Mouse (Mus musculus): ENCODE data around the gene Snx15. TPM values are rescaled to one million over a fixed set of nuclear protein-coding genes. Genes with fewer than 3 reads are reported as not detected.

The Snx15 gene
- polyA plus RNA-seq, 1 experiment from 2014 or later, result 30.9 TPM

- no peak overlapping the region for H3K27ac ChIP-seq (ENCODE audit: low read depth, low read length)
- 95% methylated on average over 13 of the region's 13 CpGs for WGBS
- H3K4me1 ChIP-seq (replicated peaks; ENCODE audit: control insufficient read depth, insufficient read depth, low read length), result peaks cover 7% of the 10 kb centered on the region; the same call in 1 of the 2 replicates
Measured at GRCm38 (mm10) chr19:6088841-6089240, 39.3 kb downstream of the Snx15 start.

GRCm38 (mm10) chr19:6085417-6085879 is 42.7 kb downstream of the Snx15 start:
- under 1% methylated on average over 17 of the region's 17 CpGs for WGBS
- peaks cover 8% of the 10 kb centered on the region; the same call in 1 of the 2 replicates for H3K4me1 ChIP-seq (replicated peaks; ENCODE audit: control insufficient read depth, insufficient read depth, low read length)
- peak overlapping the region; percentile 93 for H3K4me2 ChIP-seq (ENCODE audit: low read depth, low read length, severe bottlenecking)
- H3K27ac ChIP-seq (ENCODE audit: low read depth, low read length), result peak overlapping the region; percentile 51; the same call in 1 of the 2 replicates
- H3K4me3 ChIP-seq (ENCODE audit: low read depth, low read length), result peak overlapping the region; percentile 83
- ATAC-seq (replicated peaks; ENCODE audit: low FRiP score), result peak; percentile 74
- no peaks in the 10 kb centered on the region for H3K9me3 ChIP-seq (ENCODE audit: control insufficient read depth, low read length)
- peak; percentile 82 for DNase-seq (ENCODE audit: low spot score)
- H3K9ac ChIP-seq (ENCODE audit: low read length), result peak overlapping the region; percentile 59
- H3K36me3 ChIP-seq (ENCODE audit: control insufficient read depth, insufficient read depth, low read length), result no peaks in the 10 kb centered on the region; the same call in 1 of the 2 replicates
- H3K27me3 ChIP-seq (ENCODE audit: control insufficient read depth, insufficient read depth, low read length), result no peaks in the 10 kb centered on the region

More at GRCm38 (mm10) chr19:6088841-6089240, 39.3 kb downstream of the Snx15 start:
- Histone ChIP-seq H3K4me2 (ENCODE audit: low read depth, low read length, severe bottlenecking) (no peak overlapping the region), H3K9me3 (ENCODE audit: control insufficient read depth, low read length) (no peaks in the 10 kb centered on the region), H3K9ac (ENCODE audit: low read length) (no peak overlapping the region), H3K36me3 (ENCODE audit: control insufficient read depth, insufficient read depth, low read length) (peaks cover 9% of the 10 kb centered on the region), H3K4me3 (ENCODE audit: low read depth, low read length) (no peak overlapping the region), H3K27me3 (ENCODE audit: control insufficient read depth, insufficient read depth, low read length) (no peaks in the 10 kb centered on the region)
- DNase-seq (ENCODE audit: low spot score) (no peak), ATAC-seq (replicated peaks; ENCODE audit: low FRiP score) (no peak)

GRCm38 (mm10) chr19:6084478-6085248 is 43.4 kb downstream of the Snx15 start, which contains the start of the genes Zfpl1 and Cdca5:
Gene Zfpl1 (minus strand): TSS chr19:6084956.
Gene Cdca5 (plus strand): TSS chr19:6084983.
- Histone ChIP-seq H3K36me3 (ENCODE audit: control insufficient read depth, insufficient read depth, low read length) (no peaks in the 10 kb centered on the region; the same call in 1 of the 2 replicates), H3K27me3 (ENCODE audit: control insufficient read depth, insufficient read depth, low read length) (no peaks in the 10 kb centered on the region), H3K4me1 (replicated peaks; ENCODE audit: control insufficient read depth, insufficient read depth, low read length) (peaks cover 8% of the 10 kb centered on the region; the same call in 1 of the 2 replicates), H3K9ac (ENCODE audit: low read length) (peak within 1 kb of the TSS; percentile 61), H3K27ac (ENCODE audit: low read depth, low read length) (peak within 1 kb of the TSS; percentile 51; the same call in 1 of the 2 replicates), H3K4me2 (ENCODE audit: low read depth, low read length, severe bottlenecking) (peak within 1 kb of the TSS; percentile 93), H3K9me3 (ENCODE audit: control insufficient read depth, low read length) (no peaks in the 10 kb centered on the region), H3K4me3 (ENCODE audit: low read depth, low read length) (peak within 1 kb of the TSS; percentile 83)
- under 1% methylated on average over 58 of the region's 58 CpGs for WGBS
- ATAC-seq (replicated peaks; ENCODE audit: low FRiP score) (peak; percentile 87), DNase-seq (ENCODE audit: low spot score) (peak; percentile 98)

- Histone ChIP-seq H3K4me1 (replicated peaks; ENCODE audit: control insufficient read depth, insufficient read depth, low read length) (peaks cover 8% of the 10 kb centered on the region; the same call in 1 of the 2 replicates), H3K4me3 (ENCODE audit: low read depth, low read length) (no peak within 1 kb of the TSS), H3K9me3 (ENCODE audit: control insufficient read depth, low read length) (no peaks in the 10 kb centered on the region), H3K4me2 (ENCODE audit: low read depth, low read length, severe bottlenecking) (no peak within 1 kb of the TSS), H3K27me3 (ENCODE audit: control insufficient read depth, insufficient read depth, low read length) (no peaks in the 10 kb centered on the region), H3K9ac (ENCODE audit: low read length) (no peak within 1 kb of the TSS), H3K36me3 (ENCODE audit: control insufficient read depth, insufficient read depth, low read length) (no peaks in the 10 kb centered on the region; the same call in 1 of the 2 replicates), H3K27ac (ENCODE audit: low read depth, low read length) (no peak within 1 kb of the TSS)
- 96% methylated on average over 9 of the region's 9 CpGs for WGBS
- DNase-seq (ENCODE audit: low spot score) (no peak), ATAC-seq (replicated peaks; ENCODE audit: low FRiP score) (no peak)
Measured at GRCm38 (mm10) chr19:6082156-6082555, 45.9 kb downstream of the Snx15 start, which contains the start of gene Gm28374. Gene Gm28374 (minus strand): TSS chr19:6082256.

GRCm38 (mm10) chr19:6079983-6080480 is 48.1 kb downstream of the Snx15 start, which contains the start of gene Tmem262:
Gene Tmem262 (plus strand): TSS chr19:6080033.
- Histone ChIP-seq H3K9ac (ENCODE audit: low read length) (no peak within 1 kb of the TSS), H3K27me3 (ENCODE audit: control insufficient read depth, insufficient read depth, low read length) (no peaks in the 10 kb centered on the region), H3K4me3 (ENCODE audit: low read depth, low read length) (no peak within 1 kb of the TSS), H3K27ac (ENCODE audit: low read depth, low read length) (no peak within 1 kb of the TSS), H3K4me2 (ENCODE audit: low read depth, low read length, severe bottlenecking) (no peak within 1 kb of the TSS), H3K4me1 (replicated peaks; ENCODE audit: control insufficient read depth, insufficient read depth, low read length) (peaks cover 11% of the 10 kb centered on the region), H3K9me3 (ENCODE audit: control insufficient read depth, low read length) (no peaks in the 10 kb centered on the region), H3K36me3 (ENCODE audit: control insufficient read depth, insufficient read depth, low read length) (no peaks in the 10 kb centered on the region; the same call in 1 of the 2 replicates)
- 94% methylated on average over 12 of the region's 12 CpGs for WGBS
- DNase-seq (ENCODE audit: low spot score) (no peak), ATAC-seq (replicated peaks; ENCODE audit: low FRiP score) (no peak)

- peak; percentile 89 for ATAC-seq (replicated peaks; ENCODE audit: low FRiP score)
- WGBS, result under 1% methylated on average over 33 of the region's 33 CpGs
- Histone ChIP-seq H3K27ac (ENCODE audit: low read depth, low read length) (peak within 1 kb of the TSS; percentile 69), H3K9ac (ENCODE audit: low read length) (peak within 1 kb of the TSS; percentile 86), H3K4me3 (ENCODE audit: low read depth, low read length) (peak within 1 kb of the TSS; percentile 76), H3K9me3 (ENCODE audit: control insufficient read depth, low read length) (no peaks in the 10 kb centered on the region), H3K4me2 (ENCODE audit: low read depth, low read length, severe bottlenecking) (peak within 1 kb of the TSS; percentile 90), H3K4me1 (replicated peaks; ENCODE audit: control insufficient read depth, insufficient read depth, low read length) (peaks cover 5% of the 10 kb centered on the region), H3K36me3 (ENCODE audit: control insufficient read depth, insufficient read depth, low read length) (no peaks in the 10 kb centered on the region; the same call in 1 of the 2 replicates), H3K27me3 (ENCODE audit: control insufficient read depth, insufficient read depth, low read length) (no peaks in the 10 kb centered on the region)
- DNase-seq (ENCODE audit: low spot score), result peak; percentile 88
Measured at GRCm38 (mm10) chr19:6076564-6077393, 51.3 kb downstream of the Snx15 start, which contains the start of gene Vps51. Gene Vps51 (minus strand): TSS chr19:6077231.

- Histone ChIP-seq H3K4me3 (ENCODE audit: low read depth, low read length) (no peak overlapping the region), H3K4me2 (ENCODE audit: low read depth, low read length, severe bottlenecking) (no peak overlapping the region), H3K4me1 (replicated peaks; ENCODE audit: control insufficient read depth, insufficient read depth, low read length) (peaks cover 5% of the 10 kb centered on the region), H3K27ac (ENCODE audit: low read depth, low read length) (no peak overlapping the region), H3K9me3 (ENCODE audit: control insufficient read depth, low read length) (no peaks in the 10 kb centered on the region), H3K36me3 (ENCODE audit: control insufficient read depth, insufficient read depth, low read length) (no peaks in the 10 kb centered on the region; the same call in 1 of the 2 replicates), H3K9ac (ENCODE audit: low read length) (no peak overlapping the region), H3K27me3 (ENCODE audit: control insufficient read depth, insufficient read depth, low read length) (no peaks in the 10 kb centered on the region)
- ATAC-seq (replicated peaks; ENCODE audit: low FRiP score), result no peak
- DNase-seq (ENCODE audit: low spot score), result no peak
- 93% methylated on average over 5 of the region's 5 CpGs for WGBS
Measured at GRCm38 (mm10) chr19:6073889-6074288, 54.2 kb downstream of the Snx15 start.

- Histone ChIP-seq H3K9ac (ENCODE audit: low read length) (no peak overlapping the region), H3K4me1 (replicated peaks; ENCODE audit: control insufficient read depth, insufficient read depth, low read length) (peaks cover 12% of the 10 kb centered on the region), H3K9me3 (ENCODE audit: control insufficient read depth, low read length) (no peaks in the 10 kb centered on the region), H3K36me3 (ENCODE audit: control insufficient read depth, insufficient read depth, low read length) (no peaks in the 10 kb centered on the region; the same call in 1 of the 2 replicates), H3K27ac (ENCODE audit: low read depth, low read length) (no peak overlapping the region), H3K4me2 (ENCODE audit: low read depth, low read length, severe bottlenecking) (no peak overlapping the region), H3K4me3 (ENCODE audit: low read depth, low read length) (no peak overlapping the region), H3K27me3 (ENCODE audit: control insufficient read depth, insufficient read depth, low read length) (no peaks in the 10 kb centered on the region)
- no peak for ATAC-seq (replicated peaks; ENCODE audit: low FRiP score)
- no peak for DNase-seq (ENCODE audit: low spot score)
- 95% methylated on average over 19 of the region's 19 CpGs for WGBS
Measured at GRCm38 (mm10) chr19:6071261-6071660, 56.8 kb downstream of the Snx15 start.
